Mouse (Mus musculus): ENCODE data around the gene Agrp.

- TF ChIP-seq CHD2 (IDR thresholded peaks at IDR 0.05; ENCODE audit: low read length) (no peak), GATA1 (IDR thresholded peaks at IDR 0.05; ENCODE audit: low read depth, low read length) (no peak), POLR2A (IDR thresholded peaks at IDR 0.05; ENCODE audit: control insufficient read depth in 1 of 2, insufficient read depth in 1 of 2, low read depth in 1 of 2, low read length in 2 of 2, poor library complexity in 1 of 2) (no peak), POLR2AphosphoS5 (IDR thresholded peaks at IDR 0.05; ENCODE audit: borderline replicate concordance, low read depth, low read length) (no peak), RCOR1 (IDR thresholded peaks at IDR 0.05; ENCODE audit: low read depth, low read length) (no peak)
Measured at GRCm38 (mm10) chr8:105626086-105626485, 11.1 kb downstream of the Agrp start.

Data from MEL (cell line).